Mouse (Mus musculus) heart, postnatal 0 days (tissue): ENCODE measurements around the gene Olfr12.

ENCODE experiments used
- CTCF ChIP-seq: IDR thresholded peaks from 2 replicates; pipeline ENCODE4 v1.5.1; 2016; ENCODE audit warnings: antibody characterized with exemption, control low read depth, low read depth
- EP300 ChIP-seq: IDR thresholded peaks from 2 replicates; pipeline ENCODE4 v1.6.1; 2016; ENCODE audit warnings: antibody characterized with exemption, low read depth

DNA sequence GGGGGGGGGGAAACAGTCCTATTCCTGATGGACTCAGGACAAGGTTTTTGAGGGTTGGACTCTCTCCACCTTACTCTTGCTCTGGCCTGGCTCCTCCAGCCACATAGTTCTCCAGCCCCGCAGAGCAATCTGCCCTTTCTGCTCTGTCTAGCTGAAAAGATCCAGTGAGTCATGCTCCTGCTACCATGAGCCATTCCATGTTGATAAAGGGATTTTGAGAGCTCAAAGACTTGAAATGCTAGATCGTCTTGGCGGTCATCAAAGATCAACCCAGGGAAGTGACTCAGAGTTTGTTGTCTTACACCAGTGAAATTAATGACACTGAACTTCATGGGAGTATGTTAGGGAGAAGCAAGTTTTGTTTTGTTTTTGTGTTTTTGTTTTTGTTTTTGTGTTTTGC lies 51.8 kb downstream of the Olfr12 start:
- TF ChIP-seq EP300 (no peak), CTCF (no peak)
